Mouse (Mus musculus): Measurements from ENCODE around the gene Opcml.

The Opcml gene

GRCm38 (mm10) chr9:28160953-28161352 is 370.4 kb downstream of the Opcml start:
- no peak for DNase-seq (ENCODE audit: low spot score)

GRCm38 (mm10) chr9:28163946-28164345 is 373.4 kb downstream of the Opcml start:
- DNase-seq (ENCODE audit: low spot score), result no peak

DNA sequence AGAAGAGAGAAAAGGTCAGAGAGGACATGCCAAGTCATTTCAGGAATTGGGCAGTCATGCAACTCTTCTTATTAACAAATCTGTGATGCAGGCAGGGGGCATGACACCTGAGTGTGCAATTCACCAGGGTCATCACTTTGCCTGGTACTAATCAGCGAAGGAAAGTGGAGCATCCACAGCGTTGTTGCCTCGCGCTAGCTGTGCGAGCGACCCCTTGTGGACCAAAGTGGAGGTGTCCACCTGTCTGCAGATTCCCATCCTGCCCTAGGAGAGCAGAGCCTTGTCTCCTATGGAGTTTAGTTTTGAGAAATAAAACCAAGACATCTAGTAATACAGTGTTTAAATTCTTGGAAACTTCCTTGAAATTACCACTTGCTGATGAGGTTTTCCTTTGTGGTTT is 381.3 kb downstream of the Opcml start:
- DNase-seq (ENCODE audit: low spot score), result peak; percentile 26

GRCm38 (mm10) chr9:28177052-28177451 is 386.5 kb downstream of the Opcml start:
- no peak for DNase-seq (ENCODE audit: low spot score)

- no peak for DNase-seq (ENCODE audit: low spot score)
Measured at GRCm38 (mm10) chr9:28178123-28178887, 387.7 kb downstream of the Opcml start.

DNA sequence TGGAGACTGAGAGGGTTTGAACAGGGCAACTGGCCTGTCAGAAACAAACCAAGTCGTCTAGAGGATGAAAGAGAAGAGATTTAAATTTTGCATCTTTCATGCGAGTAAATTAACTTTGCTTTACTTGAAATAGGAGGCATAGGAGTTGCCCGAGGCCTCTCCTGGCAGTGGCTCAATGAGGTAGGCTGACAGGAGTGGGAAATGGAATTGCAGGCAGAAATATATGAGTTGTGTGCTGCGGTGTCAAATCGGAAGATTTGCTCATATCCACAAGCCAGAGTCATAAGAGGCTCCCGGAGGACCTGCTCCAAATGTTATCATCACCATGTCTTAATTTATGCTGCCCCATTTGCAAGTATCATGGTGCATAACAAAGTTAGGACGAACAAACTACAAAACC is 391.3 kb downstream of the Opcml start:
- no peak for DNase-seq (ENCODE audit: low spot score)

- no peak for DNase-seq (ENCODE audit: low spot score)
Measured at GRCm38 (mm10) chr9:28190226-28190625, 399.7 kb downstream of the Opcml start.

GRCm38 (mm10) chr9:28190751-28191150 is 400.2 kb downstream of the Opcml start:
- DNase-seq (ENCODE audit: low spot score), result no peak

DNA sequence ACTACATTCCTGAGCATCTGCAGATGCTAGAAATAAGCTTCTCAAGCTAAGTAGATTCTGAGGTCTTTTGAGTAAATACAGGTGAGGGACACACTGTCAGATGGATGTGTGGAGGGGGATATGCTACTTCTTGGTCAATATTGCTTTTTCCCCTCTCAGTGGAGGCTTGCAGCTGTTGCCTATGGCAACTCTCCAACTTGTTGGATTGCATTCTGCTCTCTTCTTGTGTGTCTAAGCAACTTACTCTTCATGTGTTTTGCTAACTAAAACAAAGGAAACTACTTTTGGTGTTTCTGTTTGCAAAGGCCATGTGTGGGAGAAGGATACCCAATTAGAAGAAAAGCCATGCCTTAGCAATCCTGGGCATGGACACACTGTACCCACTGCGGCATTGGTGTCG is 406.0 kb downstream of the Opcml start:
- no peak for DNase-seq (ENCODE audit: low spot score)

GRCm38 (mm10) chr9:28197061-28197460 is 406.5 kb downstream of the Opcml start:
- DNase-seq (ENCODE audit: low spot score), result no peak

GRCm38 (mm10) chr9:28197631-28198030 is 407.1 kb downstream of the Opcml start:
- peak; percentile 26 for DNase-seq (ENCODE audit: low spot score)

GRCm38 (mm10) chr9:28198106-28198694 is 407.6 kb downstream of the Opcml start:
- DNase-seq (ENCODE audit: low spot score), result no peak

GRCm38 (mm10) chr9:28207441-28207840 is 416.9 kb downstream of the Opcml start:
- no peak for DNase-seq (ENCODE audit: low spot score)

GRCm38 (mm10) chr9:28208696-28209095 is 418.1 kb downstream of the Opcml start:
- no peak for DNase-seq (ENCODE audit: low spot score)

DNA sequence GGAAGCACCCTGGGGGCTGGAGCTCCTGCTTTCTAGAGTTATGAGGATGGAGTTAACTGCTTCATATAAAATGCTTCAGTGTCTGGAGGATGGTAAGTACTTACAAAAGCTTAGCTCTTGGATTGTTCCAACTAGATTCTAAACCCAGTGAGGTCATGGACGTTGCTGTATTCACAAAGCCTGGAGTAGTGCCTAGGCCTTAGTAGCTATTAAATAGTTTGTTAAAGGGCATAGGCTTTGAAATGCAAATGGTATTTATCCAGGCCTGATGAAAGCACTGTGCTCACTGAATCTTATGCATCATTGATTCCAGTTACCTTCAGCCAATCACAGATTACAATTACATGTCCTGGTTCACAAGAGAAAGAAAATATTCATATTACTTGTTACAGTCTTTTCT is 421.3 kb downstream of the Opcml start:
- no peak for DNase-seq (ENCODE audit: low spot score)

DNA sequence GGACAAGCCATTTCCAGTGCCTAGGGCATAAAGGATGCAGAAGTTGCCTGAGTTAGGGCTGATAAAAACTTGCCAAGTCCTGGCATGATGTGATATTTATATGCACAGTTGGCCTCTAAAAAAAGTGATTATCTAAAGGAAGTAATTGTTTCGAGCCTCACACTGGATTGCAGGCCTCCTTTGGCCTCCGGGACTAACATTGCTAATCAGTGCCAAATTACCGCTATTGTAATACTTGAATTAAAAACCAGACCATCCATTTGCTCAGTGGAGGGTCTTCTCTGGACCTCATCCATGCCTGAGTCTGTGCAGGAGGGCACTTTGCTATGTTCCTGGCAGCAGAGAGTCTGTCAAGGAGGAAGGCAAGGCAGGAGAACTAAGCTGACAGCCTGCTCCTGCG is 423.3 kb downstream of the Opcml start:
- no peak for DNase-seq (ENCODE audit: low spot score)

DNA sequence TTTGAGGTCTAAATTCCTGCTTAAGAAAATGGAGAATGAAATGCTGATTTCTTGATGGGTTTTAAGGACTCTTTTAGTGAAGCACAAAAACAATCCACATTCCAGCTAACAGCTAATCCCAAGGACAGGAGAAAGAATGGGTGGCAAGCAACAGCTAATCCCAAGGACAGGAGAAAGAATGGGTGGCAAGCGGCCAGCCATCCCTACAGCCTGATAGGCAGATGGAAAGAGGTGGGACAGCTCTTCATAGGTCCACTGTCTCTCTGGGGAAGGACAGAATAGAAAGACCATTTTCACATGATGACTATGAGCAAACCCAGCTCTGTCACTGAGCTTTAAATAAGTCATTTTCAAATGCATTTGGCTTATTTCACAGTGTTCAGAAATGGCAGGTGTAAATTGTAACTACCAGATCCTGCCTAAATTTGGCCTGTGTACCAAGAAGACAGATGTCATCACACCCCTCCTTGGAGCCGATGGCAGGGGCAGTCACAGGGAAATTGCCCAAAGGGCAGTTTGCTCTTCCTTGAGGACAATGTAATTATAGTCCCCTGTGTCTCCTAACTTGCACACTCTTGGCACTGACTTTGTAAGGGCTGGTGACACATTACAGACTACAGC is 427.6 kb downstream of the Opcml start:
- no peak for DNase-seq (ENCODE audit: low spot score)

DNA sequence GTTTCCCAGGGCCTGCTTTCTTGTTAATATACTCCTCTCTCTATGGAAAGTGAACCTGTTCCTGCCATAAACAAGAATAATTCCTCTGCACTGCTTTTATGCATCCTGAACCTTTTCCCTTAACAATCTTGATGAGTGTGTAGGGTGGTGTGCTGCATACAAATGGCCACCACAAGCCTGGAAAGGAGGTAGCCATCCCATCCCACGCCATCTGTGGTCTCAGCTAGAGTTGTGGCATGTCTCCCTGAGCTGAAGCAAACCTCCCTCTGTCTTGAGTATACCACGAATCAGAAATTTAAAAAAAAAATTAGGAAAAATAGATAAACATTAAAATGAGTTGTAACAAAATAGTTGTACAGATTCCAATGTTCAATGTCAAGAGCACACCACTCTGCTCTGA is 432.2 kb downstream of the Opcml start:
- DNase-seq (ENCODE audit: low spot score), result no peak

- no peak for DNase-seq (ENCODE audit: low spot score)
Measured at GRCm38 (mm10) chr9:28225824-28226569, 435.4 kb downstream of the Opcml start.

DNA sequence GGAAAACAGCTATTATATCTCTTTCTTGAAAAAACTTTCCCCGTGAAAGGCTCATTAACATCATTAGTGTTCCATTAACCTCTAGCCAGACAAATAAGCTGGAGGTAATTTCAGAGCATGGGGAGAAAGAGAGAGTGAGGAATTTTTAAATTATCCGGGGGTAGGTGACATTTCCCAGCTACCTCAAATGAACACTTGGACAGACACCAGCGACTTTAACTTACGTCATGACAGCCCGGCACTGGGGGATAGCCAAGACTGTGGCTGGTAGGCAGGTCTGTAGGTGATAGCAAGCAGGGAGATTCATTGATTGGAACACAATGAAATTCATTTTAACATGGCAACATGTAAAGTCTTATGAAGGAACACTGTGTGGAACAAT is 436.0 kb downstream of the Opcml start:
- no peak for DNase-seq (ENCODE audit: low spot score)

DNA sequence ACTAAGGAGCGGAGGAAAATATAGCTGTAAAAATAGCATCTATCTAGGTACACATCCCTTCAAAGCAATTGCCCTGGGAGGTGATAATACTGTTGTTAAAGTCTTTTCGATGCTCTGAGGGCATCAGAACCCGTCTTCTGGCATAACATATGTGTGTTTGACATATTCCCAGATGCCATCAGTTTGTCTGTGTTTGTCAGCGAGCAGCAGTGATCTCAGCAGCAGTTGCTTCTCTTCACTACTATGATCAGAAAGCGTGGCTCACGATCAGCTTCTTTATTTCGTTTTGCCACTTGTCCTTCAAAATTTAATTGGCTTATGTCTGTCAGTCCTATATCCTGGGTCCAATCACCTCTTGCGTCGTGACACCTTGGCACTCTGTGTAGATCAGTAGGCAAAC is 447.9 kb downstream of the Opcml start:
- no peak for DNase-seq (ENCODE audit: low spot score)

GRCm38 (mm10) chr9:28247742-28248503 is 457.3 kb downstream of the Opcml start:
- no peak for DNase-seq (ENCODE audit: low spot score)

Measured in ovary, postnatal 14 days (tissue).